Mouse (Mus musculus): ENCODE measurements around the gene Tktl1.

GRCm38 (mm10) chrX:74240332-74240731, 63.3 kb downstream of the Tktl1 start:
- no peak for TF ChIP-seq CTCF (IDR thresholded peaks at IDR 0.05; ENCODE audit: borderline replicate concordance, insufficient read depth, low read depth, low read length)
- no peak for TF ChIP-seq POLR2A (IDR thresholded peaks at IDR 0.05; ENCODE audit: borderline replicate concordance, insufficient read depth, low read length)

All from cerebellum, adult 2 months (tissue).